Mouse (Mus musculus) CH12.LX (cell line): ENCODE results near the gene Olfr223. TPM values are rescaled to one million over a fixed set of nuclear protein-coding genes. Genes with fewer than 3 reads are reported as not detected.
A peak's percentile ranks its signal among the peaks of the same experiment; 100 is the strongest.

Source experiments
- DNase-seq: peaks from one replicate; pipeline ENCODE4 v3.0.0-alpha.2; 2013; ENCODE audit errors: extremely low read depth
- H3K27ac ChIP-seq: 2 replicates; pipeline ENCODE4 v1.5.1; 2012; ENCODE audit warnings: low read depth, mild to moderate bottlenecking, control low read depth, moderate library complexity; ENCODE audit not compliant: insufficient read depth
- H3K27me3 ChIP-seq: replicated peaks from 2 replicates; pipeline ENCODE3; 2012; ENCODE audit warnings: inconsistent platforms
- H3K36me3 ChIP-seq, 2 experiments: replicated peaks in 1 of 2; 2 replicates each; pipeline versions ENCODE3 to v1.6.1; 2012; ENCODE audit warnings: inconsistent platforms in 1 of 2, low read length in 1 of 2, mild to moderate bottlenecking in 1 of 2, mixed read lengths in 1 of 2, moderate library complexity in 1 of 2; ENCODE audit not compliant: control insufficient read depth in 1 of 2, insufficient read depth in 1 of 2
- H3K4me1 ChIP-seq, 2 experiments: 2 replicates each; pipeline ENCODE4 v1.6.1; 2012; ENCODE audit warnings: inconsistent platforms in 1 of 2, moderate library complexity in 1 of 2; ENCODE audit not compliant: insufficient read depth in 2 of 2, control insufficient read depth in 1 of 2
- H3K4me2 ChIP-seq: 2 replicates; pipeline ENCODE4 v1.6.1; 2012; ENCODE audit warnings: low read depth, mild to moderate bottlenecking, control low read depth; ENCODE audit not compliant: poor library complexity, insufficient read depth, severe bottlenecking
- H3K4me3 ChIP-seq, 3 experiments: fragments of 150-350 bp in 1 of 3; sonication (generic) in 1 of 3; replicated peaks in 1 of 3; 2 replicates each; pipeline versions ENCODE3 to v1.5.1; 2011 to 2012; ENCODE audit warnings: low read depth in 2 of 3, low read length in 2 of 3, mild to moderate bottlenecking in 2 of 3, moderate library complexity in 2 of 3, control low read depth in 1 of 3, improper control_type of control experiment in 1 of 3, inconsistent platforms in 1 of 3, mixed read lengths in 1 of 3; ENCODE audit not compliant: poor library complexity in 1 of 3
- H3K79me2 ChIP-seq: replicated peaks from 2 replicates; pipeline ENCODE4 v1.6.1; 2012; ENCODE audit warnings: mild to moderate bottlenecking, moderate library complexity; ENCODE audit not compliant: control insufficient read depth, poor library complexity, insufficient read depth, severe bottlenecking; ENCODE audit errors: extremely low read depth
- H3K9ac ChIP-seq: 2 replicates; pipeline ENCODE4 v1.6.1; 2012; ENCODE audit warnings: low read depth, mild to moderate bottlenecking, control low read depth, moderate library complexity; ENCODE audit not compliant: insufficient read depth
- H3K9me3 ChIP-seq: replicated peaks from 2 replicates; pipeline ENCODE3; 2012; ENCODE audit warnings: low read length, inconsistent platforms, mixed read lengths
- BHLHE40 ChIP-seq: IDR thresholded peaks from 2 replicates; pipeline ENCODE4 v1.6.1; 2011; ENCODE audit warnings: mild to moderate bottlenecking, low read depth, low read length, improper control_type of control experiment
- CHD2 ChIP-seq: IDR thresholded peaks from 2 replicates; pipeline ENCODE4 v1.6.1; 2011; ENCODE audit warnings: low read length, improper control_type of control experiment
- CTCF ChIP-seq, 2 experiments: IDR thresholded peaks in 1 of 2; conservative IDR thresholded peaks in 1 of 2; 2 replicates each; pipeline ENCODE4 v1.5.1; 2011 to 2012; ENCODE audit warnings: low read depth in 2 of 2, low read length in 2 of 2, improper control_type of control experiment in 1 of 2, inconsistent platforms in 1 of 2, mild to moderate bottlenecking in 1 of 2, moderate library complexity in 1 of 2
- E2F4 ChIP-seq: IDR thresholded peaks from 2 replicates; pipeline ENCODE4 v1.6.1; 2011; ENCODE audit warnings: low read depth, low read length, improper control_type of control experiment; ENCODE audit not compliant: insufficient replicate concordance
- GABPA ChIP-seq: IDR thresholded peaks from 2 replicates; pipeline ENCODE4 v1.6.1; 2012; ENCODE audit warnings: low read depth, low read length, improper control_type of control experiment, inconsistent platforms; ENCODE audit not compliant: insufficient replicate concordance
- MAX ChIP-seq: IDR thresholded peaks from 2 replicates; pipeline ENCODE4 v1.6.1; 2011; ENCODE audit warnings: low read length, improper control_type of control experiment
- NELFE ChIP-seq: IDR thresholded peaks from 2 replicates; pipeline ENCODE4 v1.6.1; 2011; ENCODE audit warnings: low read depth, low read length, improper control_type of control experiment
- PAX5 ChIP-seq: IDR thresholded peaks from 2 replicates; pipeline ENCODE4 v1.6.1; 2012; ENCODE audit warnings: low read length, inconsistent platforms, mixed read lengths
- POLR2A ChIP-seq: IDR thresholded peaks from 2 replicates; pipeline ENCODE4 v1.6.1; 2011; ENCODE audit warnings: low read depth, mild to moderate bottlenecking, improper control_type of control experiment, low read length
- POLR2AphosphoS2 ChIP-seq: IDR thresholded peaks from 2 replicates; pipeline ENCODE4 v1.6.1; 2011; ENCODE audit warnings: low read depth, low read length, improper control_type of control experiment
- RAD21 ChIP-seq: IDR thresholded peaks from 2 replicates; pipeline ENCODE4 v1.6.1; 2011; ENCODE audit warnings: low read depth, mild to moderate bottlenecking, low read length, improper control_type of control experiment, moderate library complexity
- RCOR1 ChIP-seq: conservative IDR thresholded peaks from 2 replicates; pipeline ENCODE4 v1.6.1; 2012; ENCODE audit warnings: low read depth, mild to moderate bottlenecking, inconsistent platforms, low read length, improper control_type of control experiment
- SMC3 ChIP-seq: IDR thresholded peaks from 2 replicates; pipeline ENCODE4 v1.6.1; 2011; ENCODE audit warnings: low read depth, low read length, improper control_type of control experiment
- UBTF ChIP-seq: IDR thresholded peaks from 2 replicates; pipeline ENCODE4 v1.6.1; 2012; ENCODE audit warnings: low read depth, mild to moderate bottlenecking, inconsistent platforms, low read length, improper control_type of control experiment, moderate library complexity
- USF1 ChIP-seq: IDR thresholded peaks from 2 replicates; pipeline ENCODE4 v1.6.1; 2014; ENCODE audit warnings: low read depth, mild to moderate bottlenecking, inconsistent platforms, low read length, improper control_type of control experiment
- USF2 ChIP-seq: conservative IDR thresholded peaks from 2 replicates; pipeline ENCODE4 v1.6.1; 2011; ENCODE audit warnings: low read depth, low read length, improper control_type of control experiment
- ZKSCAN1 ChIP-seq: IDR thresholded peaks from 2 replicates; pipeline ENCODE4 v1.6.1; 2012; ENCODE audit warnings: low read depth, inconsistent platforms, low read length, improper control_type of control experiment, borderline replicate concordance
- ZNF384 ChIP-seq: IDR thresholded peaks from 2 replicates; pipeline ENCODE4 v1.6.1; 2012; ENCODE audit warnings: low read depth, low read length, improper control_type of control experiment, inconsistent platforms
- dilution Hi-C: fragments of 300-500 bp; cut with MboI; formaldehyde crosslinking; loops from 2 replicates; pipeline ENCODE4 v1.14.3; 2020; ENCODE audit warnings: low sequenced_read_pairs; ENCODE audit not compliant: extremely low pct_unique_long_range_greater_than_20kb, extremely low pct_ligation_motif_present
- in situ Hi-C: fragments of 300-500 bp; cut with MboI; formaldehyde crosslinking; loops from 3 replicates; pipeline ENCODE4 v1.14.3; 2019; ENCODE audit warnings: low sequenced_read_pairs, low pct_ligation_motif_present, low pct_unique_long_range_greater_than_20kb, mixed read lengths
- polyA plus RNA-seq: library from polyadenylated mRNA; unstranded; fragments of >175 nt; gene quantifications from 2 replicates; pipeline ENCODE4 v1.2.1, GENCODE M21; 2012; ENCODE audit warnings: low read depth; ENCODE audit not compliant: insufficient read length
- total RNA-seq, 2 experiments: library from RNA; depleted of rRNA; stranded (reverse); fragments of 300-350 nt in 1 of 2; fragments of >200 nt in 1 of 2; gene quantifications; 2 replicates each; pipeline ENCODE4 v1.2.3; 2012 to 2014

Gene Olfr223
- total and polyA plus RNA-seq, 3 experiments = not detected

DNA sequence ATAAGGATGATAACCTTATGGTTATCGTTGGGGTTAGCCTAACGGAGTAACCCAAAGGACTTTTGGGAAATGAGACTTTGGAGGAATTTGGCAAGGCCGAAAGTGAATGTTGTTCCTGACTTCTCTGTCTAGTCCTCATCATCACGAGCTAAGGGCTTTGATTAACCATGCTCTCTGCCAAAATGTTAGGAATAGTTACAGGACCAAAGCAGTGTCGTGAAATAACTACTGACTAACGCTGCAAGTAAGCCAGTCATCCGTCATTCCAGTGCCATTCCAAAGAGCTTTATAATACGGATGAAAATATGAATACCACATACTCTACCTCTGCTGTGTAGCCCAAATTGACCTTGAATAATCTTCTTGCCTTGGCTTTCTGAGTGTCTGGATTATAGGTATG is 3.9 kb upstream of the Olfr223 start:
- no peaks in the 10 kb centered on the region for H3K9me3 ChIP-seq
- in situ Hi-C loops (no loop called here), dilution Hi-C loops (no loop called here)
- H3K36me3 ChIP-seq = no peaks in the 10 kb centered on the region
- H3K9ac ChIP-seq = no peak overlapping the region
- peaks cover 0 to 4% of the 10 kb centered on the region in 2 experiments; a peak in 1 of 4 replicates for H3K4me1 ChIP-seq
- no peak overlapping the region for H3K4me2 ChIP-seq
- no peak for TF ChIP-seq RCOR1
- TF ChIP-seq BHLHE40 = no peak
- TF ChIP-seq POLR2A = no peak
- no peak for TF ChIP-seq GABPA
- no peak for TF ChIP-seq NELFE
- no peak for TF ChIP-seq MAX
- no peak for TF ChIP-seq POLR2AphosphoS2
- no peak overlapping the region for H3K27ac ChIP-seq
- peaks cover 89% of the 10 kb centered on the region for H3K27me3 ChIP-seq
- no peak overlapping the region for H3K4me3 ChIP-seq
- H3K79me2 ChIP-seq = no peaks in the 10 kb centered on the region
- DNase-seq = no peak

DNA sequence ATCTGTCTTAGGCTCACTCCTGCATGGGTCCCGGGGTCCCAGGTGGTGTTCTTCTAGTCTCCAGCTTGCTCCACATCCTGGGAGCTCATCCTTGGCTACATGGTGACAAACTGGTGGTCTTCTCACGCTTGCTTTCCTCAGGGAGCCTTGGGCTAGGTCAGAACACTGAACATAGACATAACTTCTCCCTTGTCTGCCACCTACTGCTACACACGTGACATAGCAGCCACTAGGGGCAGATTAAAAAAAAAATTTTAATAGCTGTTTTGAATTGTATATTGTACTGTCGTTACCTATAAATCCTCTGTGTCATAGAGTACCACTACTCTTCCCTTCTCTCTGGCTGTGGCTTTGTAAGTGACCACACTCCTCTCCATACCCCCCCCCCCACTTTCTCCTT is 3.0 kb upstream of the Olfr223 start:
- H3K27me3 ChIP-seq = peaks cover 88% of the 10 kb centered on the region
- peak; percentile 51 for TF ChIP-seq SMC3
- no peak for TF ChIP-seq CHD2
- TF ChIP-seq PAX5 = no peak
- TF ChIP-seq UBTF = no peak
- peak; percentile 35 for TF ChIP-seq RAD21
- TF ChIP-seq USF2 = peak; percentile 56
- no peak for TF ChIP-seq E2F4
- no peak for TF ChIP-seq GABPA
- TF ChIP-seq CTCF (conservative IDR thresholded peaks at IDR 0.05 in 1 of 2, IDR thresholded peaks at IDR 0.05 in 1 of 2; ENCODE audit: low read depth in 2 of 2, low read length in 2 of 2) = peak; percentile 25 to 68; a peak in 2 of 4 replicates
- TF ChIP-seq USF1 = peak; percentile 35; the same call in 1 of the 2 replicates
- TF ChIP-seq ZKSCAN1 = no peak
- peak; percentile 84 for TF ChIP-seq ZNF384
- peak; percentile 82 for TF ChIP-seq MAX

More for the DNA sequence above, 3.0 kb upstream of the Olfr223 start:
- peaks cover 0 to 4% of the 10 kb centered on the region in 2 experiments; a peak in 1 of 4 replicates for H3K4me1 ChIP-seq
- no peaks in the 10 kb centered on the region for H3K9me3 ChIP-seq
- dilution Hi-C loops = no loop called here
- H3K27ac ChIP-seq = no peak overlapping the region
- H3K79me2 ChIP-seq = no peaks in the 10 kb centered on the region
- H3K4me2 ChIP-seq = no peak overlapping the region
- in situ Hi-C loops = no loop called here
- no peaks in the 10 kb centered on the region for H3K36me3 ChIP-seq
- no peak overlapping the region for H3K4me3 ChIP-seq
- no peak for DNase-seq
- no peak overlapping the region for H3K9ac ChIP-seq
